Mouse (Mus musculus) ES-Bruce4 (cell line): ENCODE results near the gene Psmd9. TPM values are rescaled to one million over a fixed set of nuclear protein-coding genes. Genes with fewer than 3 reads are reported as not detected.
A peak's percentile ranks its signal among the peaks of the same experiment; 100 is the strongest.
"Not testable (repeated sequence)": the region's sequence is repeated elsewhere in the genome, so short reads cannot be mapped to it uniquely, and the experiment has no call there.

Source experiments
- H3K27ac ChIP-seq: 2 replicates; pipeline ENCODE4 v1.5.1; 2012; ENCODE audit warnings: low read length, inconsistent platforms; ENCODE audit not compliant: insufficient read depth
- H3K27me3 ChIP-seq: 2 replicates; pipeline ENCODE4 v1.6.1; 2012; ENCODE audit warnings: mild to moderate bottlenecking, low read length, inconsistent platforms; ENCODE audit not compliant: control insufficient read depth, poor library complexity, insufficient read depth, severe bottlenecking
- H3K36me3 ChIP-seq: 2 replicates; pipeline ENCODE4 v1.6.1; 2012; ENCODE audit warnings: inconsistent platforms, mild to moderate bottlenecking, low read length, moderate library complexity; ENCODE audit not compliant: control insufficient read depth, poor library complexity, insufficient read depth, severe bottlenecking
- H3K4me1 ChIP-seq: one replicate; pipeline ENCODE4 v1.8.1; 2011; ENCODE audit warnings: low read length; ENCODE audit not compliant: control insufficient read depth, insufficient read depth
- H3K4me3 ChIP-seq: 2 replicates; pipeline ENCODE4 v1.5.1; 2011; ENCODE audit warnings: low read depth, mild to moderate bottlenecking, low read length
- H3K9ac ChIP-seq: 2 replicates; pipeline ENCODE4 v1.6.1; 2012; ENCODE audit warnings: low read depth, mild to moderate bottlenecking, inconsistent platforms; ENCODE audit not compliant: poor library complexity, severe bottlenecking
- H3K9me3 ChIP-seq: replicated peaks from 2 replicates; pipeline ENCODE4 v1.6.1; 2012; ENCODE audit warnings: mild to moderate bottlenecking, low read length, inconsistent platforms; ENCODE audit not compliant: control insufficient read depth, poor library complexity, insufficient read depth, severe bottlenecking
- CTCF ChIP-seq: IDR thresholded peaks from one replicate; pipeline ENCODE4 v1.8.1; 2011; ENCODE audit warnings: low read depth, low read length
- EP300 ChIP-seq: IDR thresholded peaks from 2 replicates; pipeline ENCODE4 v1.6.1; 2011; ENCODE audit warnings: low read depth, low read length; ENCODE audit not compliant: insufficient read depth
- POLR2A ChIP-seq: IDR thresholded peaks from one replicate; pipeline ENCODE4 v1.8.1; 2011; ENCODE audit warnings: low read length; ENCODE audit not compliant: insufficient read depth
- polyA plus RNA-seq: library from polyadenylated mRNA; stranded (reverse); fragments of >200 nt; gene quantifications from 2 replicates; pipeline ENCODE4 v1.2.4, GENCODE M21; 2011; ENCODE audit warnings: low read depth; ENCODE audit not compliant: missing spikeins, insufficient read depth, insufficient read length

Gene Psmd9
- polyA plus RNA-seq, 1 experiment: 24.8 TPM

DNA sequence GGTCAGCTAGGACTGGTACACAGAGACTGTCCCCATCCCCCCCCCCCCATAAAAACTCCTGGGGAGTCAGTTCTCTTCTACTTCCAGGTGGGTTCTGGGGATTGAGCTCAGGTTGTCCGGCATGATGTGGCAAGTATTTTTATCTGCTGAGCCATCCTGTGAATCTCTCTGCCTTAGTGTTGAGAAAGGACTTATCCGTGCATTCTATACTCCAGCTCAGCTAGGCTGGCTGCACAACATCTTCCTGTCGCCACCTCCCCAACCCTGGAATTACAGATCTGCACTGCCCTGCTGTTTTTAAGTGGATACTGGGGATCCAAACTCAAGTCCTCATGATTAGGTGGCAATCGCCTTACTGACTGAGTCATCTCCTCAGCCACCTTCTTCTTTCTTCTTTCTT is 29.3 kb downstream of the Psmd9 start:
- H3K9me3 ChIP-seq: no peaks in the 10 kb centered on the region
- no peak overlapping the region for H3K27ac ChIP-seq
- H3K27me3 ChIP-seq: no peaks in the 10 kb centered on the region
- H3K4me1 ChIP-seq: no peaks in the 10 kb centered on the region
- no peak overlapping the region for H3K4me3 ChIP-seq
- no peak overlapping the region for H3K9ac ChIP-seq
- TF ChIP-seq POLR2A (no peak), CTCF (no peak), EP300 (no peak)
- no peaks in the 10 kb centered on the region for H3K36me3 ChIP-seq

DNA sequence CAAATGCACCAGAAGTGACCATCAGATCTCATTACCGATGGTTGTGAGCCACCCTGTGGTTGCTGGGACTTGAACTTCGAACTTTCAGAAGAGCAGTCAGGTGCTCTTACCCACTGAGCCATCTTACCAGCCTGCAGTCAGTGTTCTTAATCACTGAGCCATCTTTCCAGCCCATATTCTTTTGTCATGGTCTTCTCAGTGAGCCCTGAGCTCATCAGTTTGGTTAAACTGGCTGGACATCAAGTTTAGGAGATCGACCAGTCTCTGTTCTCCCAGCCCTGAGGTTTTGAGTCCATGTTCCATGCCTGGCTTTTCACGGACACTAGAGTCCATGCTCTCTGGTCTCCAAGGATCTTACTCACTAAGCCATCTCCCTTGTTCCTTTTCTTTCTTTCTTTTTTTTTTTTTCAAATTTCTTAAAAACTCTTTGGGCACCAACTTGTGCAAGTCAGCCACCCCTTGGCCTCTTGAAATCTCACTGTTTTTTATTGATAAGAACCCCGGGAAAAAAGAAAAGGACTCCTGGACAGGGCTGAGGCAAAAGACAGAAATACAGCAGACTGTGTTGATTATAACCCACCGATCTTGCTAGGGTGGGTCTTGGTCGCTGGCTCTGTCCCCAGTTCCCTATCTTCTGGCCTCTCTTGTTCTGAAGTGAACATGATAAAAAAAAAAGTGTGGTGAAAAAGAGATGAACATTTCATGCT is 31.8 kb downstream of the Psmd9 start:
- H3K36me3 ChIP-seq, H3K4me1 ChIP-seq, H3K4me3 ChIP-seq, H3K9me3 ChIP-seq, H3K27me3 ChIP-seq, H3K27ac ChIP-seq, H3K9ac ChIP-seq: not testable (repeated sequence)

DNA sequence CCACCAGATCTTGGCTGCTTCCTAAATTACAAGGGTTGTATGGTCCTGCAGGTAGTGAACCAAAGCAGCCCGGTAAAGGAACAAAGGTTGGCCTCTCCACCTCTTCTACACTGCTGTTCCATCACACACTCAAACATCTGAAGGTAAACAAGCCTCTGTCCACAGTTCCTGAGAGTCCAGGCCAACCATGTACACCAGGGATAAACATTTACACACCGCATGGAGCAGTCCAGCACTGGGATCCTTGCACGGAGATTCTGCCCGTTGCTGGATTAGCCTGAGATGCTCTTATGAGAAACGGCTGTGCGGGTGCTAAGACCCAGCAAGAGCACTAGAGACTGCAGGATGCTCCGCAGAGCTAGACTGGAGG is 32.3 kb downstream of the Psmd9 start:
- Histone ChIP-seq H3K9ac (no peak overlapping the region), H3K27ac (no peak overlapping the region), H3K27me3 (no peaks in the 10 kb centered on the region), H3K4me3 (no peak overlapping the region), H3K4me1 (no peaks in the 10 kb centered on the region), H3K36me3 (no peaks in the 10 kb centered on the region), H3K9me3 (no peaks in the 10 kb centered on the region)
- no peak for TF ChIP-seq CTCF

GRCm38 (mm10) chr5:123201987-123202386 is 32.8 kb downstream of the Psmd9 start:
- Histone ChIP-seq H3K9me3 (no peaks in the 10 kb centered on the region), H3K36me3 (no peaks in the 10 kb centered on the region), H3K27ac (no peak overlapping the region), H3K4me1 (no peaks in the 10 kb centered on the region), H3K9ac (no peak overlapping the region), H3K27me3 (no peaks in the 10 kb centered on the region), H3K4me3 (no peak overlapping the region)
- TF ChIP-seq CTCF (no peak), EP300 (no peak), POLR2A (no peak)

- not testable (repeated sequence) for H3K27me3 ChIP-seq, H3K36me3 ChIP-seq, H3K9ac ChIP-seq, H3K4me1 ChIP-seq, H3K9me3 ChIP-seq, H3K4me3 ChIP-seq, H3K27ac ChIP-seq
- peak; percentile 15 for TF ChIP-seq CTCF
Measured at GRCm38 (mm10) chr5:123202771-123203170, 33.6 kb downstream of the Psmd9 start.

DNA sequence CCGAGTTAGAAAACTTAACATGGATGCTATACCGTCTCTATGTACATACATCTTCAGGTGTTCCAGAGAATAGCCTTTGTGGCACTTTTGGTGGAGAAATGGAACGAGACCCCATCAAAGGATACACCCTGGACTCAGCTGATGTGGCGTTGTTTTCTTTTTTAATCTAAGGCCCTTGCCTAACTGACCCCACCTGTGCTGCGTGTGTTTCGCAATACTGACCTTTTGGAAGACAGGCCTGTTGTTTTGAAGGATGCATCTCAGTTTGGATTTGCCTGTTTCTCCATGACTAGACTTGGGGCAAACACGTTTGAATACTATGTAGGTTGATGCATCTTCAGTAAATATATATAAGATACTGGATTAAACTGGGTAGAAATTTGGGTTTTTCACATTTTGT is 34.4 kb downstream of the Psmd9 start:
- not testable (repeated sequence) for H3K4me3 ChIP-seq, H3K36me3 ChIP-seq, H3K27me3 ChIP-seq, H3K9me3 ChIP-seq, H3K4me1 ChIP-seq, H3K27ac ChIP-seq, H3K9ac ChIP-seq

DNA sequence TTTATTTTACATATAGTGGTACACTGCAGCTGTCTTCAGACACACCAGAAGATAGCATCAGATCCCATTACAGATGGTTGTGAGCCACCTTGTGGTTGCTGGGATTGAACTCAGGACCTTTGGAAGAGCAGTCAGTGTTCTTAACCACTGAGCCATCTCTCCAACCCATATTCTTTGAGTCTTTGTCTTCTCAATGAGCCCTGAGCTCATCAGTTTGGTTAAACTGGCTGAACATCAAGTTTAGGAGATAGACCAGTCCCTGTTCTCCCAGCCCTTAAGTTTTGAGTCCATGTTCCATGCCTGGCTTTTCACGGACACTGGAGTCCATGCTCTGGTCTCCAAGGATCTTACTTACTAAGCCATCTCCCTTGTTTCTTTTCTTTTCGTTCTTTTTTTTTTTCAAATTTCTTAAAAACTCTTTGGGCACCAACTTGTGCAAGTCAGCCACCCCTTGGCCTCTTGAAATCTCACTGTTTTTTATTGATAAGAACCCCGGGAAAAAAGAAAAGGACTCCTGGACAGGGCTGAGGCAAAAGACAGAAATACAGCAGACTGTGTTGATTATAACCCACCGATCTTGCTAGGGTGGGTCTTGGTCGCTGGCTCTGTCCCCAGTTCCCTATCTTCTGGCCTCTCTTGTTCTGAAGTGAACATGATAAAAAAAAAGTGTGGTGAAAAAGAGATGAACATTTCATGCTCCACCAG is 53.3 kb downstream of the Psmd9 start:
- H3K4me3 ChIP-seq, H3K27me3 ChIP-seq, H3K9me3 ChIP-seq, H3K27ac ChIP-seq, H3K9ac ChIP-seq, H3K36me3 ChIP-seq, H3K4me1 ChIP-seq: not testable (repeated sequence)
